8 mouse cellular contexts compared by ENCODE assay signal in the genomic region with DNA sequence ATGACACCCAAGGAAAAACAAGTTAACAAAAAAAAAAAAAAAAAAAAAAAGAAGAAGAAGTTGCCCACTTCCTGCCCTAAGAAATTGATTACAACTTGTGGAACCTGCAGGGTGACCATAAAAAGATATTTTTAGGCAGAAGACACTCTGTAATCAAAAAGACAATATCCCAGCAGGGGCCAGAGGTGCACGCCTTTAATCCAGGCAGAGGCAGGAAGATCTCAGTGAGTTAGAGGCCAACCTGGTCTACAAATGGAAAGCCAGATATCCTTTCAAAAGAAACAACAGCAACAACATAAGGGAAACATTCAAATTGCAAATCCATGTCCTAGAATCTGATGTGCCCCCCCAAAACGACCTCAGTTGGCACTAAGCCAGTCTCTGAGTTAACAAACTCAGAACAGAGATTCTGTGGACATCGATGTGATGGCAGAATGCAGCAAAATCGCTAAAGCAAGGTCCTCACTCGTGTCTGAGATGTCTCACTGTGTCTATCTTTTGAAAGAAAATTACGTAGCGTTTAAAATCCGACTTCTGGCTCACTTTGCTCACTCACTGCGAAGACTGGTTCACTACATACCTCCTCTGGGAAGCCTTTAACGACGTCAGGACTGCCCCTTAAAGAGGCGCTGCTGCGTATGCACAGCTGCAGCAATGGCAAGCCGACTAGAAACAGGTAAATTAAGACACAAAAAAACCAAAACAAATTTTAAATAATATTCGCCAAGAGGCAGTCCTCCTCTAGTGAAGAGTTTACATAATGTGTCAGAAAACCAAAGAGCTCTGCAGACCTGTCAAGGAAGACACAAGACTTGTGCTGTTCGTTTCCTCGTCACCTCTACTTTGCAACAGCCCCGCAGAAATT. TPM values are rescaled to one million over a fixed set of nuclear protein-coding genes. Genes with fewer than 3 reads are reported as not detected.
A peak's percentile ranks its signal among the peaks of the same experiment; 100 is the strongest.
DNase-seq lines count a peak whose midpoint lies in the region; ATAC-seq and TF ChIP-seq lines count a peak whose summit lies in the region.

No protein-coding gene starts in this region.

- no peaks in the 10 kb centered on the region for H3K9me3 ChIP-seq in heart, embryonic 11.5 days (replicated peaks; ENCODE audit: control insufficient read depth, low read length)
- H3K9me3 ChIP-seq in G1E (replicated peaks): no peaks in the 10 kb centered on the region
- no peaks in the 10 kb centered on the region for H3K9me3 ChIP-seq in embryonic facial prominence, embryonic 15.5 days (replicated peaks)
- H3K9me3 ChIP-seq in stomach, embryonic 15.5 days: no peaks in the 10 kb centered on the region

- intact Hi-C loops in heart, postnatal 36 days (cut with DNase I): loop anchor here (1.0 to 5.0 kb wide), 3 partner anchors 12 to 154 kb away; a partner anchor contains a TSS

- no peak for TF ChIP-seq CTCF in G1E (IDR thresholded peaks at IDR 0.05; ENCODE audit: low read depth, low read length)

- H3K27ac ChIP-seq in heart, embryonic 11.5 days (ENCODE audit: low read depth, low read length): peak overlapping the region; percentile 78
- H3K27ac ChIP-seq in embryonic facial prominence, embryonic 15.5 days (replicated peaks): peak overlapping the region; percentile 94
- peak overlapping the region; percentile 92 for H3K27ac ChIP-seq in stomach, embryonic 15.5 days

- 9% methylated on average over 18 of the region's 18 CpGs for WGBS in heart, embryonic 11.5 days (ENCODE audit: insufficient replicate concordance)
- 5% methylated on average over 18 of the region's 18 CpGs for WGBS in embryonic facial prominence, embryonic 15.5 days
- 5% methylated on average over 18 of the region's 18 CpGs for WGBS in stomach, embryonic 15.5 days

- DNase-seq in heart, postnatal 36 days: no peak
- DNase-seq in G1E (ENCODE audit: low spot score): no peak
- DNase-seq in kidney, adult 9 months: peak; percentile 35
- peak; percentile 7 for DNase-seq in lung, postnatal 25 days (ENCODE audit: low spot score)
- DNase-seq in frontal cortex, postnatal 10 days (ENCODE audit: low spot score in 2 of 2): no peak

- no peaks in the 10 kb centered on the region for H3K36me3 ChIP-seq in heart, embryonic 11.5 days (ENCODE audit: control insufficient read depth, insufficient read depth, low read length)
- peaks cover 13% of the 10 kb centered on the region for H3K36me3 ChIP-seq in G1E (replicated peaks)
- H3K36me3 ChIP-seq in embryonic facial prominence, embryonic 15.5 days: no peaks in the 10 kb centered on the region
- no peaks in the 10 kb centered on the region for H3K36me3 ChIP-seq in stomach, embryonic 15.5 days

- H3K4me2 ChIP-seq in heart, embryonic 11.5 days: peak overlapping the region; percentile 70
- H3K4me2 ChIP-seq in embryonic facial prominence, embryonic 15.5 days (replicated peaks): peak overlapping the region; percentile 58
- H3K4me2 ChIP-seq in stomach, embryonic 15.5 days: peak overlapping the region; percentile 73

- H3K4me3 ChIP-seq in heart, embryonic 11.5 days (ENCODE audit: low read depth, low read length): peak overlapping the region; percentile 74
- peak overlapping the region; percentile 93 for H3K4me3 ChIP-seq in G1E (ENCODE audit: low read depth, low read length)
- peak overlapping the region; percentile 73 for H3K4me3 ChIP-seq in embryonic facial prominence, embryonic 15.5 days (replicated peaks)
- H3K4me3 ChIP-seq in stomach, embryonic 15.5 days (replicated peaks): peak overlapping the region; percentile 70

- no peak for ATAC-seq in heart, embryonic 11.5 days (replicated peaks; ENCODE audit: insufficient number of reproducible peaks, low FRiP score, low TSS enrichment)
- ATAC-seq in G1E (ENCODE audit: extremely low read depth, insufficient number of reproducible peaks, low FRiP score, poor library complexity, severe bottlenecking): no peak
- no peak for ATAC-seq in embryonic facial prominence, embryonic 15.5 days (ENCODE audit: insufficient number of reproducible peaks, low FRiP score, low TSS enrichment, low read depth)
- ATAC-seq in stomach, embryonic 15.5 days (ENCODE audit: insufficient read depth, low FRiP score, low read depth): no peak

- H3K27me3 ChIP-seq in heart, embryonic 11.5 days (ENCODE audit: control insufficient read depth, insufficient read depth, low read length): no peaks in the 10 kb centered on the region
- H3K27me3 ChIP-seq in G1E (ENCODE audit: insufficient read depth, low read length): no peaks in the 10 kb centered on the region
- H3K27me3 ChIP-seq in embryonic facial prominence, embryonic 15.5 days: no peaks in the 10 kb centered on the region
- H3K27me3 ChIP-seq in stomach, embryonic 15.5 days (replicated peaks): no peaks in the 10 kb centered on the region

- peaks cover 4% of the 10 kb centered on the region for H3K4me1 ChIP-seq in heart, embryonic 11.5 days (ENCODE audit: control insufficient read depth, insufficient read depth, low read length)
- peaks cover 25% of the 10 kb centered on the region for H3K4me1 ChIP-seq in G1E (ENCODE audit: insufficient read depth, low read depth, low read length)
- peaks cover 14% of the 10 kb centered on the region for H3K4me1 ChIP-seq in embryonic facial prominence, embryonic 15.5 days
- peaks cover 4% of the 10 kb centered on the region; the same call in 1 of the 2 replicates for H3K4me1 ChIP-seq in stomach, embryonic 15.5 days

- peak overlapping the region; percentile 84 for H3K9ac ChIP-seq in heart, embryonic 11.5 days (ENCODE audit: low read depth, low read length)
- peak overlapping the region; percentile 53 for H3K9ac ChIP-seq in embryonic facial prominence, embryonic 15.5 days
- peak overlapping the region; percentile 70 for H3K9ac ChIP-seq in stomach, embryonic 15.5 days

RNA-seq across cellular contexts. Expression of a gene that starts 1.0 kb away (rescaled TPM):
- polyA plus RNA-seq in heart, embryonic 11.5 days (2014; fragmentation: Nextera tagmentation; extraction: Ambion mirVana): 34.5 and 36.9 TPM in 2 replicates
- total RNA-seq in heart, postnatal 36 days (2021): 10 to 100 TPM; 38.6 to 43.2 TPM
- total RNA-seq in G1E (2014; fragmentation: Nextera tagmentation) (222 and 247 TPM in 2 replicates), G1E (2017) (57.6 and 78.7 TPM in 2 replicates)
- polyA plus RNA-seq in G1E (2012): 16.0 and 22.6 TPM in 2 replicates
- polyA plus RNA-seq in embryonic facial prominence, embryonic 15.5 days (2015; fragmentation: Nextera tagmentation; extraction: Ambion mirVana): 38.6 and 38.9 TPM in 2 replicates
- polyA plus RNA-seq in stomach, embryonic 15.5 days (2015; fragmentation: Nextera tagmentation; extraction: Ambion mirVana): 28.7 and 30.6 TPM in 2 replicates

RNA-seq across cellular contexts. Expression of a gene that starts 22.4 kb away (rescaled TPM):
- 36.5 and 43.8 TPM in 2 replicates for polyA plus RNA-seq in heart, embryonic 11.5 days (2014; fragmentation: Nextera tagmentation; extraction: Ambion mirVana)
- 10 to 100 TPM; 35.7 to 38.8 TPM for total RNA-seq in heart, postnatal 36 days (2021)
- 42.4 and 49.2 TPM in 2 replicates for total RNA-seq in G1E (2014; fragmentation: Nextera tagmentation)
- 42.9 and 43.0 TPM in 2 replicates for total RNA-seq in G1E (2017)
- 33.1 and 37.2 TPM in 2 replicates for polyA plus RNA-seq in G1E (2012)
- polyA plus RNA-seq in embryonic facial prominence, embryonic 15.5 days (2015; fragmentation: Nextera tagmentation; extraction: Ambion mirVana): 42.8 and 43.2 TPM in 2 replicates
- 35.5 and 43.1 TPM in 2 replicates for polyA plus RNA-seq in stomach, embryonic 15.5 days (2015; fragmentation: Nextera tagmentation; extraction: Ambion mirVana)

RNA-seq across cellular contexts. Expression of a gene that starts 22.8 kb away (rescaled TPM):
- polyA plus RNA-seq in heart, embryonic 11.5 days (2014; fragmentation: Nextera tagmentation; extraction: Ambion mirVana): 16.4 and 20.8 TPM in 2 replicates
- total RNA-seq in heart, postnatal 36 days (2021): 1 to 10 TPM; 4.1 to 7.2 TPM
- total RNA-seq in G1E (2014; fragmentation: Nextera tagmentation) (31.2 and 33.2 TPM in 2 replicates), G1E (2017) (13.8 and 14.9 TPM in 2 replicates)
- polyA plus RNA-seq in G1E (2012): 0.62 and 0.91 TPM in 2 replicates
- 20.8 and 22.2 TPM in 2 replicates for polyA plus RNA-seq in embryonic facial prominence, embryonic 15.5 days (2015; fragmentation: Nextera tagmentation; extraction: Ambion mirVana)
- polyA plus RNA-seq in stomach, embryonic 15.5 days (2015; fragmentation: Nextera tagmentation; extraction: Ambion mirVana): 17.3 and 17.4 TPM in 2 replicates

RNA-seq across cellular contexts. Expression of a gene that starts 48.4 kb away (rescaled TPM):
- 29.3 and 30.7 TPM in 2 replicates for polyA plus RNA-seq in heart, embryonic 11.5 days (2014; fragmentation: Nextera tagmentation; extraction: Ambion mirVana)
- 10 to 100 TPM; 16.5 to 18.1 TPM for total RNA-seq in heart, postnatal 36 days (2021)
- total RNA-seq in G1E (2014; fragmentation: Nextera tagmentation) (71.6 and 74.2 TPM in 2 replicates), G1E (2017) (95.9 and 98.6 TPM in 2 replicates)
- 10.4 and 16.5 TPM in 2 replicates for polyA plus RNA-seq in G1E (2012)
- polyA plus RNA-seq in embryonic facial prominence, embryonic 15.5 days (2015; fragmentation: Nextera tagmentation; extraction: Ambion mirVana): 42.1 and 44.2 TPM in 2 replicates
- 44.3 and 45.0 TPM in 2 replicates for polyA plus RNA-seq in stomach, embryonic 15.5 days (2015; fragmentation: Nextera tagmentation; extraction: Ambion mirVana)

RNA-seq across cellular contexts. Expression of a gene that starts 59.3 kb away (rescaled TPM):
- polyA plus RNA-seq in heart, embryonic 11.5 days (2014; fragmentation: Nextera tagmentation; extraction: Ambion mirVana): 28.0 and 50.5 TPM in 2 replicates
- 10 to 100 TPM; 21.7 to 25.5 TPM for total RNA-seq in heart, postnatal 36 days (2021)
- 173 and 179 TPM in 2 replicates for total RNA-seq in G1E (2014; fragmentation: Nextera tagmentation)
- total RNA-seq in G1E (2017): 189 and 225 TPM in 2 replicates
- polyA plus RNA-seq in G1E (2012): 37.1 and 44.7 TPM in 2 replicates
- 46.1 and 50.6 TPM in 2 replicates for polyA plus RNA-seq in embryonic facial prominence, embryonic 15.5 days (2015; fragmentation: Nextera tagmentation; extraction: Ambion mirVana)
- polyA plus RNA-seq in stomach, embryonic 15.5 days (2015; fragmentation: Nextera tagmentation; extraction: Ambion mirVana): 54.6 and 58.7 TPM in 2 replicates

Comparison
In these comparisons a context has a peak if more than half of its experiments do, and no peak if none do; other contexts are left out.
1. DNase-seq: peak in kidney, adult 9 months (single experiment) and lung, postnatal 25 days (single experiment); none in heart, postnatal 36 days (0 of 2), G1E (single experiment) and frontal cortex, postnatal 10 days (0 of 2).
2. Peak in every context shown above with its lines, with median percentiles within 50 percentile points of each other: H3K27ac ChIP-seq, H3K4me2 ChIP-seq, H3K4me3 ChIP-seq and H3K9ac ChIP-seq.